In genomic region chr15:83193413-83193812, GRCm38 (mm10) we compare ENCODE assay signal across 23 mouse cellular contexts. TPM values are rescaled to one million over a fixed set of nuclear protein-coding genes. Genes with fewer than 3 reads are reported as not detected.
A peak's percentile ranks its signal among the peaks of the same experiment; 100 is the strongest.
DNase-seq lines count a peak whose midpoint lies in the region; ATAC-seq and TF ChIP-seq lines count a peak whose summit lies in the region.
"Had no signal": no experiment of that assay in that cellular context is flagged by ENCODE, and none has a peak within 500 bp of the region (broad histone marks: within the 10 kb centered on the region; RNA-seq: fewer than 3 reads in every experiment).

No protein-coding gene starts in this region.

- no peak overlapping the region for H3K4me3 ChIP-seq in kidney, adult 2 months (ENCODE audit: insufficient read depth, low read depth, low read length)
- no peak overlapping the region for H3K4me3 ChIP-seq in kidney, embryonic 16.5 days (ENCODE audit: low read length)
- no peak overlapping the region for H3K4me3 ChIP-seq in ES-Bruce4 (ENCODE audit: low read depth, low read length)

- H3K27ac ChIP-seq in kidney, adult 2 months (ENCODE audit: insufficient read depth, low read depth, low read length), result no peak overlapping the region
- H3K27ac ChIP-seq in kidney, embryonic 16.5 days (ENCODE audit: low read length), result no peak overlapping the region
- H3K27ac ChIP-seq in ES-Bruce4 (ENCODE audit: insufficient read depth, low read length), result peak overlapping the region; percentile 63

- H3K9me3 ChIP-seq in kidney, embryonic 16.5 days (ENCODE audit: low read length), result 0 out of 2 replicates have a peak, but pooled peaks cover 2% of the 10 kb centered on the region
- peaks cover 14% of the 10 kb centered on the region for H3K9me3 ChIP-seq in ES-Bruce4 (replicated peaks; ENCODE audit: control insufficient read depth, insufficient read depth, low read length, poor library complexity, severe bottlenecking)

- TF ChIP-seq EP300 in ES-Bruce4 (IDR thresholded peaks at IDR 0.05; ENCODE audit: insufficient read depth, low read depth, low read length), result no peak

- no peak overlapping the region for H3K9ac ChIP-seq in kidney, embryonic 16.5 days (replicated peaks; ENCODE audit: low read length)
- H3K9ac ChIP-seq in ES-Bruce4 (ENCODE audit: low read depth, poor library complexity, severe bottlenecking), result no peak overlapping the region

- no peaks in the 10 kb centered on the region for H3K36me3 ChIP-seq in kidney, adult 2 months (ENCODE audit: control insufficient read depth, insufficient read depth, low read length)
- H3K36me3 ChIP-seq in kidney, embryonic 16.5 days (ENCODE audit: insufficient read depth, low read length), result no peaks in the 10 kb centered on the region
- H3K36me3 ChIP-seq in ES-Bruce4 (ENCODE audit: control insufficient read depth, insufficient read depth, low read length, poor library complexity, severe bottlenecking), result no peaks in the 10 kb centered on the region
- H3K36me3 ChIP-seq: G1E had no signal

- no peak overlapping the region for H3K4me2 ChIP-seq in kidney, embryonic 16.5 days (replicated peaks; ENCODE audit: low read depth, low read length)

- no peak for TF ChIP-seq CTCF in kidney, adult 2 months (conservative IDR thresholded peaks at IDR 0.05; ENCODE audit: insufficient read depth, insufficient read length, low read depth, low read length)
- no peak for TF ChIP-seq CTCF in ES-Bruce4 (IDR thresholded peaks at IDR 0.05; ENCODE audit: low read depth, low read length)

- ATAC-seq in kidney, embryonic 16.5 days (ENCODE audit: low FRiP score, low TSS enrichment), result no peak
- ATAC-seq: activated CD4-positive, CD25-positive, alpha-beta regulatory T cell, adult 4 months; CD4-positive, CD25-positive, alpha-beta regulatory T cell, adult 4 months; Patski had no signal

- H3K27me3 ChIP-seq in kidney, adult 2 months (replicated peaks; ENCODE audit: control insufficient read depth, insufficient read depth, low read length), result no peaks in the 10 kb centered on the region
- H3K27me3 ChIP-seq in kidney, embryonic 16.5 days (ENCODE audit: insufficient read depth, low read length), result no peaks in the 10 kb centered on the region
- H3K27me3 ChIP-seq in ES-Bruce4 (ENCODE audit: control insufficient read depth, insufficient read depth, low read length, poor library complexity, severe bottlenecking), result no peaks in the 10 kb centered on the region
- H3K27me3 ChIP-seq: CH12.LX, Patski had no signal

- no peaks in the 10 kb centered on the region for H3K4me1 ChIP-seq in kidney, adult 2 months (ENCODE audit: control insufficient read depth, insufficient read depth, low read length)
- H3K4me1 ChIP-seq in kidney, embryonic 16.5 days (ENCODE audit: insufficient read depth, low read length), result no peaks in the 10 kb centered on the region
- no peaks in the 10 kb centered on the region for H3K4me1 ChIP-seq in ES-Bruce4 (ENCODE audit: control insufficient read depth, insufficient read depth, low read length)

- DNase-seq in kidney, adult 11 months, result peak; percentile 9
- DNase-seq in kidney, postnatal 25 days, result no peak
- DNase-seq in kidney, adult 2 months, result peak; percentile 68
- DNase-seq in kidney, adult 9 months, result peak; percentile 52
- DNase-seq in kidney, postnatal 10 days, result no peak
- no peak for DNase-seq in cerebellum, adult 11-12 months
- DNase-seq: adrenal gland, adult 2 months; adrenal gland, adult 8-10 months; adrenal gland, postnatal 10 days; adrenal gland, postnatal 14 days; adrenal gland, postnatal 25 days; adrenal gland, postnatal 36 days; B cell, adult 2 months; cerebellum, adult 11 months; cerebellum, adult 18-20 months; cerebellum, adult 2 months had no signal

- TF ChIP-seq POLR2A in kidney, adult 2 months (IDR thresholded peaks at IDR 0.05; ENCODE audit: low read depth, low read length), result no peak
- TF ChIP-seq POLR2A in ES-Bruce4 (IDR thresholded peaks at IDR 0.05; ENCODE audit: insufficient read depth, low read length), result no peak

- WGBS in kidney, adult 2 months, result 81% methylated on average over 4 of the region's 4 CpGs
- 90% methylated on average over 4 of the region's 4 CpGs for WGBS in kidney, embryonic 16.5 days

RNA-seq across cellular contexts. Expression of gene Cyb5r3, which starts 21.0 kb away (rescaled TPM):
- 197 and 230 TPM in 2 replicates for polyA plus RNA-seq in kidney, adult 2 months (2012; rRNA removed)
- polyA plus RNA-seq in kidney, embryonic 16.5 days (2015; fragmentation: Nextera tagmentation; extraction: Ambion mirVana), result 172 and 202 TPM in 2 replicates
- polyA plus RNA-seq in ES-Bruce4 (2011; ENCODE audit: insufficient read depth, insufficient read length, low read depth, missing spikeins), result 188 and 200 TPM in 2 replicates

RNA-seq across cellular contexts. Expression of gene Poldip3, which starts 44.2 kb away (rescaled TPM):
- polyA plus RNA-seq in kidney, adult 2 months (2012; rRNA removed), result 45.9 and 47.2 TPM in 2 replicates
- 153 and 161 TPM in 2 replicates for polyA plus RNA-seq in kidney, embryonic 16.5 days (2015; fragmentation: Nextera tagmentation; extraction: Ambion mirVana)
- polyA plus RNA-seq in ES-Bruce4 (2011; ENCODE audit: insufficient read depth, insufficient read length, low read depth, missing spikeins), result 97.9 and 113 TPM in 2 replicates

RNA-seq across cellular contexts. Expression of gene A4galt, which starts 58.2 kb away (rescaled TPM):
- 53.5 and 56.0 TPM in 2 replicates for polyA plus RNA-seq in kidney, adult 2 months (2012; rRNA removed)
- 22.9 and 26.8 TPM in 2 replicates for polyA plus RNA-seq in kidney, embryonic 16.5 days (2015; fragmentation: Nextera tagmentation; extraction: Ambion mirVana)
- 38.1 and 38.2 TPM in 2 replicates for polyA plus RNA-seq in ES-Bruce4 (2011; ENCODE audit: insufficient read depth, insufficient read length, low read depth, missing spikeins)
- polyA plus RNA-seq: activated CD4-positive, CD25-positive, alpha-beta regulatory T cell, adult 4 months; CD4-positive, CD25-positive, alpha-beta regulatory T cell, adult 4 months; G1E had no signal

Comparison
In these comparisons a context has a peak if more than half of its experiments do, and no peak if none do; other contexts are left out.
1. DNase-seq: peak in kidney, adult 11 months (single experiment), kidney, adult 2 months (single experiment) and kidney, adult 9 months (single experiment); none in kidney, postnatal 25 days (0 of 2), kidney, postnatal 10 days (single experiment) and cerebellum, adult 11-12 months (single experiment).